Mouse (Mus musculus): ENCODE measurements around the gene Ptpn9.

DNA sequence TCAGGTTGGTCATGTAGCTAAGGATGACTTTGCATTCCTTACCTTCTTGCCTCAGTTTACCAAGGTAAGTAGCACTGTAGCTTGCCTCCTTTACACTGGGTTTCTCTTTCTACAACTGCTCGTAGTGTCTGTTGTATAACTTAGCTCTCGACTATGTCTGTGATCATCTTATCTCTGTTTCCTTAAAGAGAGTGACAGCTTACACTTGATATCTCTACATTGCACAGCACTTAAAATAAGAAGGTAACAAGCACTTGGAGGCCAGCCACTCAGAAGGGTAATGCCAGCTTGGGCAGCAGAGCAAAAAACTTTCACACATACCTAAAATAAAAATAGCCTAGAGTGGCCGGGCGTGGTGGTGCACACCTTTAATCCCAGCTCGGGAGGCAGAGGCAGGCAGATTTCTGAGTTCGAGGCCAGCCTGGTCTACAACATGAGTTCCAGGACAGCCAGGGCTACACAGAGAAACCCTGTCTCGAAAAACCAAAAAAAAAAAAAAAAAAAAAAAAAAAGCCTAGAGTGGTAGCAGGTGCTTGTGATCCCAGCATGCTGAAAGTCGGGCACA lies 20.7 kb upstream of the Ptpn9 start:
- TF ChIP-seq POLR2A (IDR thresholded peaks at IDR 0.05; ENCODE audit: borderline replicate concordance, extremely low read depth, insufficient read depth, insufficient read length, poor library complexity, severe bottlenecking): no peak
- no peak for TF ChIP-seq CTCF (IDR thresholded peaks at IDR 0.05; ENCODE audit: borderline replicate concordance, extremely low read depth, insufficient read depth, insufficient read length)

All from brain, embryonic 14.5 days (tissue).